13 mouse cellular contexts compared by ENCODE assay signal in the genomic region with DNA sequence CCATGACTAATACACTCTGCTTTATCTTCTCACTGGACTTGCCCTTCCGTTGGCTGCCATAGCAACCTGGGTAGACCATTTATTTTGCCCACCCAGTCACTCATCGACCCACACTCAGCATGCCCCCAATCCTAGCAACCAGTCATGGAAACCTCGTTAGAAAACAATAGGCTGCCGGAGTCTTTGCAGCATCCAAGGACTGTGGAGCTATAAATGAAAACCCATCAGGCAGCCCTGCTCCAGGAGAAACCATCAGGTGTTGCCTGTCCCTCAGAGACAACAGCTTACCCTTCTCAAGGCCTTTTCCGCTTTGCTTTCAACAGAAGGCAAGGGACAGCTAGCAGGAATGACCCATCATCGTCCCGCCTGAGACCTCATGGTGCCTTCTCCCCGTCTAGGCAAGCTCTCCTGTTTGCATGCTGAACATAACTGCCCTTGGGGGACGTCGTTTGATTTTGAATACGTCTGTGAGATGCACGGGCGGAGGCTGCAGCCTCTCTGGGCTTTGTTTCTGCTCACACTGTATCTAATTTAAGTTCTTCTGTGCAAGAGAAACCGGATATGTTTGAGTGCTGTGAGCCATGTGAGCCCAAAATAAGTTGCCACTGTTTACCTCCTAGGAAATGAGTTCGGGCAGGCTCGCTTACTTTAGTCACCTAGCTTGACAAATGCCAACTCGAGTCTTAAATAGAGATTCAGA. TPM values are rescaled to one million over a fixed set of nuclear protein-coding genes. Genes with fewer than 3 reads are reported as not detected.
DNase-seq lines count a peak whose midpoint lies in the region; ATAC-seq and TF ChIP-seq lines count a peak whose summit lies in the region.
"Had no signal": no experiment of that assay in that cellular context is flagged by ENCODE, and none has a peak within 500 bp of the region (broad histone marks: within the 10 kb centered on the region; RNA-seq: fewer than 3 reads in every experiment).

No protein-coding gene starts in this region.

- in situ Hi-C loops in CH12.LX (cut with MboI; ENCODE audit: low pct_ligation_motif_present, low pct_unique_long_range_greater_than_20kb, low sequenced_read_pairs): no loop called here

- DNase-seq in CH12.LX (ENCODE audit: extremely low read depth): no peak
- DNase-seq in brain, adult 2 months (ENCODE audit: low read depth, low spot score): peak; percentile 75
- DNase-seq in midbrain, embryonic 14.5 days: peak; percentile 79
- no peak for DNase-seq in adrenal gland, adult 2 months
- no peak for DNase-seq in adrenal gland, adult 18-20 months (ENCODE audit: low spot score in 2 of 2)
- DNase-seq: kidney, postnatal 36 days; right cerebral cortex, postnatal 25 days had no signal

- dilution Hi-C loops in CH12.LX (cut with MboI; ENCODE audit: extremely low pct_ligation_motif_present, extremely low pct_unique_long_range_greater_than_20kb, low sequenced_read_pairs): no loop called here

- H3K79me2 ChIP-seq in CH12.LX (replicated peaks; ENCODE audit: control insufficient read depth, extremely low read depth, insufficient read depth, poor library complexity, severe bottlenecking): no peaks in the 10 kb centered on the region

- H3K4me3 ChIP-seq in CH12.LX (replicated peaks in 1 of 3; ENCODE audit: low read depth in 2 of 3, low read length in 2 of 3, poor library complexity in 1 of 3): no peak overlapping the region
- H3K4me3 ChIP-seq in forebrain, embryonic 16.5 days (replicated peaks; ENCODE audit: low read length): no peak overlapping the region
- H3K4me3 ChIP-seq in midbrain, embryonic 14.5 days (replicated peaks; ENCODE audit: low read depth, low read length): no peak overlapping the region

- no peak overlapping the region; the same call in 1 of the 2 replicates for H3K4me2 ChIP-seq in CH12.LX (ENCODE audit: insufficient read depth, low read depth, poor library complexity, severe bottlenecking)
- peak overlapping the region; percentile 14; the same call in 1 of the 2 replicates for H3K4me2 ChIP-seq in forebrain, embryonic 16.5 days (ENCODE audit: low read length)
- peak overlapping the region; percentile 42 for H3K4me2 ChIP-seq in midbrain, embryonic 14.5 days (ENCODE audit: low read length)

- no peaks in the 10 kb centered on the region for H3K36me3 ChIP-seq in CH12.LX (replicated peaks in 1 of 2; ENCODE audit: control insufficient read depth in 1 of 2, insufficient read depth in 1 of 2, low read length in 1 of 2)
- no peaks in the 10 kb centered on the region for H3K36me3 ChIP-seq in forebrain, embryonic 16.5 days (ENCODE audit: control insufficient read depth, insufficient read depth)
- no peaks in the 10 kb centered on the region for H3K36me3 ChIP-seq in midbrain, embryonic 14.5 days (ENCODE audit: control insufficient read depth, insufficient read depth, low read length)

- 23% methylated on average over 17 of the region's 17 CpGs for WGBS in forebrain, embryonic 16.5 days
- WGBS in midbrain, embryonic 14.5 days: 20% methylated on average over 17 of the region's 17 CpGs

- H3K9me3 ChIP-seq in CH12.LX (replicated peaks; ENCODE audit: low read length): no peaks in the 10 kb centered on the region
- no peaks in the 10 kb centered on the region for H3K9me3 ChIP-seq in forebrain, embryonic 16.5 days (ENCODE audit: control insufficient read depth, low read length)
- no peaks in the 10 kb centered on the region for H3K9me3 ChIP-seq in midbrain, embryonic 14.5 days (ENCODE audit: control insufficient read depth, low read length)

- TF ChIP-seq RAD21 in CH12.LX (IDR thresholded peaks at IDR 0.05; ENCODE audit: low read depth, low read length): no peak

- peak; percentile 57 for ATAC-seq in forebrain, embryonic 16.5 days
- ATAC-seq in midbrain, embryonic 14.5 days (ENCODE audit: low FRiP score, low TSS enrichment): peak; percentile 62; the same call in 1 of the 2 replicates
- no peak for ATAC-seq in activated CD4-positive, CD25-positive, alpha-beta regulatory T cell, adult 4 months

- no peak for TF ChIP-seq EP300 in CH12.LX (IDR thresholded peaks at IDR 0.05; ENCODE audit: low read length)

- no peak for TF ChIP-seq POLR2A in CH12.LX (IDR thresholded peaks at IDR 0.05; ENCODE audit: low read depth, low read length)

- no peak overlapping the region for H3K9ac ChIP-seq in CH12.LX (ENCODE audit: insufficient read depth, low read depth)
- no peak overlapping the region for H3K9ac ChIP-seq in forebrain, embryonic 16.5 days (replicated peaks; ENCODE audit: low read depth, low read length)
- H3K9ac ChIP-seq in midbrain, embryonic 14.5 days (replicated peaks; ENCODE audit: low read length): peak overlapping the region; percentile 43; the same call in 1 of the 2 replicates

- no peak overlapping the region for H3K27ac ChIP-seq in CH12.LX (ENCODE audit: insufficient read depth, low read depth)
- H3K27ac ChIP-seq in forebrain, embryonic 16.5 days (ENCODE audit: low read length): peak overlapping the region; percentile 48
- peak overlapping the region; percentile 85 for H3K27ac ChIP-seq in midbrain, embryonic 14.5 days (replicated peaks; ENCODE audit: low read depth, low read length)
- H3K27ac ChIP-seq: macrophage had no signal

- H3K4me1 ChIP-seq in CH12.LX (ENCODE audit: control insufficient read depth in 1 of 2, insufficient read depth in 2 of 2): peaks cover 6 to 14% of the 10 kb centered on the region in 2 experiments
- H3K4me1 ChIP-seq in forebrain, embryonic 16.5 days (replicated peaks; ENCODE audit: control insufficient read depth, insufficient read depth, low read length): peaks cover 19% of the 10 kb centered on the region
- peaks cover 32% of the 10 kb centered on the region for H3K4me1 ChIP-seq in midbrain, embryonic 14.5 days (ENCODE audit: control insufficient read depth, insufficient read depth, low read length)

- TF ChIP-seq CTCF in CH12.LX (conservative IDR thresholded peaks at IDR 0.05 in 1 of 2, IDR thresholded peaks at IDR 0.05 in 1 of 2; ENCODE audit: low read depth in 2 of 2, low read length in 2 of 2): no peak

- H3K27me3 ChIP-seq in CH12.LX (replicated peaks): no peaks in the 10 kb centered on the region
- H3K27me3 ChIP-seq in forebrain, embryonic 16.5 days (replicated peaks; ENCODE audit: control insufficient read depth, insufficient read depth, low read length): no peaks in the 10 kb centered on the region
- H3K27me3 ChIP-seq in midbrain, embryonic 14.5 days (ENCODE audit: control insufficient read depth, insufficient read depth, low read length): no peaks in the 10 kb centered on the region

TF ChIP-seq in CH12.LX, 34 proteins besides CTCF, POLR2A, EP300 and RAD21:
- TF ChIP-seq BHLHE40 (IDR thresholded peaks at IDR 0.05; ENCODE audit: low read depth, low read length) (no peak; the same call in 1 of the 2 replicates), MEF2A (IDR thresholded peaks at IDR 0.05; ENCODE audit: borderline replicate concordance, low read depth, low read length) (0 out of 2 replicates have a peak, but pooled peaks have one; percentile 42), CHD1 (IDR thresholded peaks at IDR 0.05; ENCODE audit: low read depth, low read length) (no peak)

RNA-seq across cellular contexts. Expression of gene Rtn1, which starts 34.8 kb away (rescaled TPM):
- total RNA-seq in CH12.LX (2012; rRNA removed): 0.04 and 0.08 TPM in 2 replicates
- total RNA-seq in CH12.LX (2014; rRNA removed): not detected in 2 replicates
- 0.17 TPM in 1 of 2 replicates, not detected in the other for polyA plus RNA-seq in CH12.LX (2012; ENCODE audit: insufficient read length, low read depth)
- 2,125 and 2,513 TPM in 2 replicates for polyA plus RNA-seq in forebrain, embryonic 16.5 days (2015; fragmentation: Nextera tagmentation; extraction: Ambion mirVana)
- 2,477 and 2,923 TPM in 2 replicates for polyA plus RNA-seq in midbrain, embryonic 14.5 days (2014; fragmentation: Nextera tagmentation; extraction: Ambion mirVana)
- 10 to 100 TPM; 15.0 to 27.1 TPM for total RNA-seq in adrenal gland, adult 2 months (2021)
- 12.0 and 18.3 TPM in 2 replicates for polyA plus RNA-seq in adrenal gland, adult 2 months (2012; rRNA removed)
- polyA plus RNA-seq in activated CD4-positive, CD25-positive, alpha-beta regulatory T cell, adult 4 months (2017; shearing (Covaris generic)): under 1 TPM in 1 of 2 experiments, not detected in 1; 0.12 TPM
- total RNA-seq in adrenal gland, adult 18-20 months (2021): 10 to 100 TPM; 23.1 to 29.8 TPM
- total RNA-seq: common myeloid progenitor, adult 5-6 weeks; hematopoietic stem cell, adult 5-6 weeks; MEL had no signal

Comparison
In these comparisons a context has a peak if more than half of its experiments do, and no peak if none do; other contexts are left out.
1. DNase-seq: peak in brain, adult 2 months (single experiment) and midbrain, embryonic 14.5 days (single experiment); none in CH12.LX (single experiment), adrenal gland, adult 2 months (single experiment) and adrenal gland, adult 18-20 months (0 of 2).
2. RNA of gene Rtn1, which starts 34.8 kb away (polyA plus RNA-seq): 2,125 to 2,513 TPM in forebrain, embryonic 16.5 days and 2,477 to 2,923 TPM in midbrain, embryonic 14.5 days; 12.0 to 18.3 TPM in adrenal gland, adult 2 months, 0.17 TPM in CH12.LX and 0.12 TPM in activated CD4-positive, CD25-positive, alpha-beta regulatory T cell, adult 4 months; every median in the first group is over 100 times any median in the second.